Mouse (Mus musculus): Measurements from ENCODE around the gene 5730596B20Rik. TPM values are rescaled to one million over a fixed set of nuclear protein-coding genes. Genes with fewer than 3 reads are reported as not detected.
A peak's percentile ranks its signal among the peaks of the same experiment; 100 is the strongest.

Gene 5730596B20Rik
- polyA plus RNA-seq, 1 experiment from 2014 or later = not detected

DNA sequence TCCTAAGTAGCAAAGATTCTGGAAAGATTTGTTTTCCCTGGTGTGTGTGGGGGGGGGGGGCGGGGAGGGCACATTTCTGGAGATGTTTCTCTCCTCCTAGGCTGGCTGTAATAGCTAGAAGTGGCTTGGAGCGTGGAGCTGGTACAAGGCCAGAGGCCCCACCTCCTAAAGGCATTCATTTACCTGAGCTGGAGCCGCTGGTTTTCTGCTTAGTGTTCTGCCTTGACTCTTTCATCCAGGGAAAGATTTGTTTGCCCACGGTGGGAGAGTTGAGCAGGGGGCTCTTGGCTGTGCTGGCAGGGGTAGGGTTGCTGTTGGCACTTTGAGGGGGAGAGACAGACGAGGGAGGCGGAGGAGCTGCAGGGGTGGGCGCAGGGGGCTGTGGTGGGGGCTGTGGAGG lies 5.4 kb upstream of the 5730596B20Rik start:
- no peaks in the 10 kb centered on the region for H3K9me3 ChIP-seq (replicated peaks; ENCODE audit: control insufficient read depth, low read length, poor library complexity, severe bottlenecking)
- no peak overlapping the region for H3K4me3 ChIP-seq (ENCODE audit: low read depth, low read length)
- H3K4me2 ChIP-seq (ENCODE audit: low read length) = no peak overlapping the region
- 2% methylated on average over 7 of the region's 7 CpGs for WGBS
- H3K36me3 ChIP-seq (ENCODE audit: control insufficient read depth, insufficient read depth, low read length) = no peaks in the 10 kb centered on the region
- H3K4me1 ChIP-seq (ENCODE audit: control insufficient read depth, insufficient read depth, low read length) = peaks cover 5% of the 10 kb centered on the region
- ATAC-seq = no peak
- H3K27me3 ChIP-seq (ENCODE audit: control insufficient read depth, insufficient read depth, low read depth, low read length) = peaks cover 72% of the 10 kb centered on the region
- no peak overlapping the region for H3K27ac ChIP-seq (ENCODE audit: low read length)
- H3K9ac ChIP-seq (ENCODE audit: low read depth, low read length) = no peak overlapping the region

DNA sequence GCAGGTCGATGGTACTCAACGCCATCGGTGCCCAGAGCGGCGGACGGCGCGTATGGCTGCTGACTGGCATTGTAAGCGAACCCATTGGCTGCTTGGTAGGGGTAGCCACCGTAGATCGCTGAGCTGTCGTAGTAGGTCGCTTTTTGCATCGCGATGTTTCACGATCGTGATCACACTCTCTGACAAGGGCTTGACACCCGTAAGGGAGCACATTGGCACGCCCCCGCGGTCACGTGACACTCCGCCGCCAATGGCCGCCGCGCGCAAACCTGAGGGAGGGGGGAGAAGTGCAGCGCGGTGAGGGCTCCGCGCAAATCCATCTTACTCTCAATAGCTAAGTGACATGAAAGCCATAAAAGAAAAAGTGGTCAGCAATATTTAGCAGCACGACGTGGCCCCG lies 4.8 kb upstream of the 5730596B20Rik start:
- Histone ChIP-seq H3K27ac (ENCODE audit: low read length) (no peak overlapping the region), H3K36me3 (ENCODE audit: control insufficient read depth, insufficient read depth, low read length) (no peaks in the 10 kb centered on the region), H3K4me1 (ENCODE audit: control insufficient read depth, insufficient read depth, low read length) (peaks cover 5% of the 10 kb centered on the region), H3K9ac (ENCODE audit: low read depth, low read length) (no peak overlapping the region), H3K4me3 (ENCODE audit: low read depth, low read length) (no peak overlapping the region), H3K4me2 (ENCODE audit: low read length) (0 out of 2 replicates have a peak overlapping the region, but pooled peaks have one; percentile 5), H3K9me3 (replicated peaks; ENCODE audit: control insufficient read depth, low read length, poor library complexity, severe bottlenecking) (no peaks in the 10 kb centered on the region), H3K27me3 (ENCODE audit: control insufficient read depth, insufficient read depth, low read depth, low read length) (peaks cover 72% of the 10 kb centered on the region)
- under 1% methylated on average over 35 of the region's 35 CpGs for WGBS
- ATAC-seq = no peak

DNA sequence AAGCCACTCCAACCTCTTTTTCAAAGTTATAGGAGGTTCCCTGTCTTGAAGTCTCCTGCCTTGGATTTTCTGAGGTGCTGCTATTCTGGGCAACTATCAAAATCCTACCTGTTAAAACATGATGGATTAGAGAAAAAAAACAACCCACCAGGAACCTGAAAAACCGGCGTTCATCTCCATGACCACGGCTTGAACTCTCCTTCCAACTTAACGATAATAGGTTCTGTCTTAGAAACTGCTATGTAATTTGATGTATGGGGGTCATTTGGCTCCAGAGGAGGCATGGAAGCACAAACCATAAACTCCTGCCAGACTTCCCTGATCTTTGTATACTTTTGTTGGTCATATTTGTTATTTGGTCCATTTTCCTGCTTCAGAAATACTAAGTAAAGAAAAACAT lies 3.6 kb upstream of the 5730596B20Rik start:
- Histone ChIP-seq H3K27ac (ENCODE audit: low read length) (no peak overlapping the region), H3K9me3 (replicated peaks; ENCODE audit: control insufficient read depth, low read length, poor library complexity, severe bottlenecking) (no peaks in the 10 kb centered on the region), H3K4me1 (ENCODE audit: control insufficient read depth, insufficient read depth, low read length) (peaks cover 5% of the 10 kb centered on the region), H3K4me3 (ENCODE audit: low read depth, low read length) (no peak overlapping the region), H3K4me2 (ENCODE audit: low read length) (no peak overlapping the region), H3K9ac (ENCODE audit: low read depth, low read length) (no peak overlapping the region), H3K27me3 (ENCODE audit: control insufficient read depth, insufficient read depth, low read depth, low read length) (peaks cover 74% of the 10 kb centered on the region), H3K36me3 (ENCODE audit: control insufficient read depth, insufficient read depth, low read length) (no peaks in the 10 kb centered on the region)
- no peak for ATAC-seq
- WGBS = 5% methylated on average over 4 of the region's 4 CpGs

DNA sequence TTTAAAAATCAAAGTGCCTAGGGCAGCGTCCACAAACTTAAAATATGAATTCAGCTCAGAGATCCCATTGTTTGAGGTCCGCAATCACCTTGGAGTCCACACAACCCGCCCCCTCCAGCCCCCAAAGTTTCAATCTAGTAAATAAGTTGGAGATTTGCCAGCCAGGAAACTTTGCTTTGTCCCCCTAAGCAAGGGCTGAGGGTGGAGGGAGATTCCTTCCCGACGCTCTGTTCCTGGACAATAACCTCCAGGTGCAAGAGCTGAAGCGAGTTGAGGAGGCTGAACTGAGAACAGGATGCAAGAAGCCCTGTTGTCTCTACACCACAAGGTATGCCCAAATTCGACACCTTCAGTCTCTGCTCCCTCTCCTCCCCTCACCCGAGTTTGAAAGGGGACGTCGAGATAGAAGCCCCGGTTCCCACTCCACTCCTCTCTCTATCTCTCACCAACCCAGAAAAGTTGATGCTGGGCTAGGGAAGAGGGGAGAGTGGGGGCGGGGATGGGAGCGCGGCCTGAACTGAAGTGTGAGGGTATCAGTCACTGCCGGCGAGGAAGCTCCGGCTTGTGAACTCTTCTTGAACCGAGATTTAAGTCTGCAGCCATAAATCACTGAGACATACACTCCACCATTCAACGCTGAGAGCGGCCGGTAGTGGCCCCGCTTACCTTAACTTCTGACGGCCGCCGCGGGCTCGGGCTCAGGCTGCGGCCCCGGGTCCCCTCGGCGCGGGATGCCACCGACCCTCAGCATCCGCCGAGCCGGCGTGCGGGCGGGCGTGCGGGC lies 2.1 kb upstream of the 5730596B20Rik start:
- H3K36me3 ChIP-seq (ENCODE audit: control insufficient read depth, insufficient read depth, low read length) = no peaks in the 10 kb centered on the region
- H3K4me3 ChIP-seq (ENCODE audit: low read depth, low read length) = no peak overlapping the region
- under 1% methylated on average over 41 of the region's 41 CpGs for WGBS
- no peaks in the 10 kb centered on the region for H3K9me3 ChIP-seq (replicated peaks; ENCODE audit: control insufficient read depth, low read length, poor library complexity, severe bottlenecking)
- H3K27ac ChIP-seq (ENCODE audit: low read length) = no peak overlapping the region
- H3K4me2 ChIP-seq (ENCODE audit: low read length) = no peak overlapping the region
- no peak overlapping the region for H3K9ac ChIP-seq (ENCODE audit: low read depth, low read length)
- peaks cover 5% of the 10 kb centered on the region for H3K4me1 ChIP-seq (ENCODE audit: control insufficient read depth, insufficient read depth, low read length)
- H3K27me3 ChIP-seq (ENCODE audit: control insufficient read depth, insufficient read depth, low read depth, low read length) = peaks cover 82% of the 10 kb centered on the region
- no peak for ATAC-seq

DNA sequence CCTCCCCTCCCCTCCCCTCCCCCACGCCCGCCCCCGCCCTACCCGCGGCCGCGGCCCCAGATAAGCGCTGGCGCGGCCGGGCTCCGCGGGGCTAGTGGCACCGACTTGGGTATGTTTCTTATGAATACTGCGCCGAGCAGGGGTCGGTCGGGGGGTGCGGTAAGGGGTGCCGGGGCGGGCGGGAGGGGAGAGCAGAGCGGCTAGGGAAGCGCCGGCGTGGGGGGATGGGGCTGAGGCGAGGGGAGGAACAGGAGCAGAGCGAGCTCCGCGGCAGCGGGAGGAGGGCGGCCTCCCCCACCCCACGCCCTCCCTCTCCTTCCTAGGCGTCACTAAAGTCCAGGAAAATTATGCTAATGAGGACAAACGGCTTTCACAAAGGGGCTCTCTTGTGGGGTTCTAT lies 1.4 kb upstream of the 5730596B20Rik start:
- H3K27ac ChIP-seq (ENCODE audit: low read length) = no peak overlapping the region
- H3K36me3 ChIP-seq (ENCODE audit: control insufficient read depth, insufficient read depth, low read length) = no peaks in the 10 kb centered on the region
- WGBS = 3% methylated on average over 19 of the region's 35 CpGs
- no peak overlapping the region for H3K4me3 ChIP-seq (ENCODE audit: low read depth, low read length)
- H3K9ac ChIP-seq (ENCODE audit: low read depth, low read length) = no peak overlapping the region
- peaks cover 5% of the 10 kb centered on the region for H3K4me1 ChIP-seq (ENCODE audit: control insufficient read depth, insufficient read depth, low read length)
- H3K4me2 ChIP-seq (ENCODE audit: low read length) = no peak overlapping the region
- H3K9me3 ChIP-seq (replicated peaks; ENCODE audit: control insufficient read depth, low read length, poor library complexity, severe bottlenecking) = no peaks in the 10 kb centered on the region
- peaks cover 82% of the 10 kb centered on the region for H3K27me3 ChIP-seq (ENCODE audit: control insufficient read depth, insufficient read depth, low read depth, low read length)
- no peak for ATAC-seq

DNA sequence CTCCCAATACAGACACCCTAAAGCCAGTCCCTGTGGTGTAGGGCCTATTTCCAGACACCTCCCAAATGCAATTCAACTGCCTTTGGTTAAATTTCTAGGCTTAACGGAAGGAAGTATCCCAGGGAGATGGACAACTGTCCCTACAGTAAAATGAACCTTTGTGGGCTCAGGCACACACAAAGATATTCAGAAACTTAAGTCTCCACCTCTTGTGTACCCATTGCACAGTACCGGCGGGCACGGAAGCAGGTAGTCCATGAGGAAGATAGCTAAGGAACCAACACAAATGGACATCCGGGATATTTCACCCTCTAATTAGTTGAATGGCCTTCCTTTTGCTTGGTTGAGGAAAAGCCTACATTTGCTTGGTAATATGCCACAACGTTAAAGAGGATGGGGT lies 907 bp upstream of the 5730596B20Rik start:
- Histone ChIP-seq H3K36me3 (ENCODE audit: control insufficient read depth, insufficient read depth, low read length) (no peaks in the 10 kb centered on the region), H3K27me3 (ENCODE audit: control insufficient read depth, insufficient read depth, low read depth, low read length) (peaks cover 82% of the 10 kb centered on the region), H3K9ac (ENCODE audit: low read depth, low read length) (no peak overlapping the region), H3K4me3 (ENCODE audit: low read depth, low read length) (no peak overlapping the region), H3K9me3 (replicated peaks; ENCODE audit: control insufficient read depth, low read length, poor library complexity, severe bottlenecking) (no peaks in the 10 kb centered on the region), H3K4me1 (ENCODE audit: control insufficient read depth, insufficient read depth, low read length) (peaks cover 5% of the 10 kb centered on the region), H3K27ac (ENCODE audit: low read length) (no peak overlapping the region), H3K4me2 (ENCODE audit: low read length) (no peak overlapping the region)
- no peak for ATAC-seq
- under 1% methylated on average over 6 of the region's 6 CpGs for WGBS

DNA sequence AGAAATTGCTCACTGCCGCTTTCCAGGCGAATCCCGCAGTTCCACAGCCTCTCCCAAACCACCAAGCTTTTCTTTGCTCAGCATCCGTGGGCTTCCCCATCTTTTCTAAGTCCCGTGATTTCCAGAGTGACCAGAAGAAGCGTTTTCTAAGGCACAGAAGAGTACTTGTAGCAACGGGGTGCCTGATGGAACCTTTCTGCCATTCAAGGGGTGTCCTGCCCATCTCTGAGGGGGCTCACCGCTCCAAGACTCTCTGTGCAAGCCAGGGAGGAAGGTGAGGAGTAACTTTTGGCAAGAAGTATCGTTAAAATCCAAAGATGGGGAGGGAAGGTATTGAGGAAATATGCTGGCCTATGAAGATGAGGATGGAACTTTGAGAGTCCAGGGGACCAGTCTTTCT lies 508 bp downstream of the 5730596B20Rik start:
- H3K27me3 ChIP-seq (ENCODE audit: control insufficient read depth, insufficient read depth, low read depth, low read length) = peaks cover 82% of the 10 kb centered on the region
- H3K4me2 ChIP-seq (ENCODE audit: low read length) = no peak overlapping the region
- no peak overlapping the region for H3K9ac ChIP-seq (ENCODE audit: low read depth, low read length)
- H3K9me3 ChIP-seq (replicated peaks; ENCODE audit: control insufficient read depth, low read length, poor library complexity, severe bottlenecking) = no peaks in the 10 kb centered on the region
- no peak for ATAC-seq
- H3K4me3 ChIP-seq (ENCODE audit: low read depth, low read length) = no peak overlapping the region
- H3K27ac ChIP-seq (ENCODE audit: low read length) = no peak overlapping the region
- H3K36me3 ChIP-seq (ENCODE audit: control insufficient read depth, insufficient read depth, low read length) = no peaks in the 10 kb centered on the region
- H3K4me1 ChIP-seq (ENCODE audit: control insufficient read depth, insufficient read depth, low read length) = peaks cover 2% of the 10 kb centered on the region; the same call in 1 of the 2 replicates
- WGBS = under 1% methylated on average over 9 of the region's 9 CpGs

DNA sequence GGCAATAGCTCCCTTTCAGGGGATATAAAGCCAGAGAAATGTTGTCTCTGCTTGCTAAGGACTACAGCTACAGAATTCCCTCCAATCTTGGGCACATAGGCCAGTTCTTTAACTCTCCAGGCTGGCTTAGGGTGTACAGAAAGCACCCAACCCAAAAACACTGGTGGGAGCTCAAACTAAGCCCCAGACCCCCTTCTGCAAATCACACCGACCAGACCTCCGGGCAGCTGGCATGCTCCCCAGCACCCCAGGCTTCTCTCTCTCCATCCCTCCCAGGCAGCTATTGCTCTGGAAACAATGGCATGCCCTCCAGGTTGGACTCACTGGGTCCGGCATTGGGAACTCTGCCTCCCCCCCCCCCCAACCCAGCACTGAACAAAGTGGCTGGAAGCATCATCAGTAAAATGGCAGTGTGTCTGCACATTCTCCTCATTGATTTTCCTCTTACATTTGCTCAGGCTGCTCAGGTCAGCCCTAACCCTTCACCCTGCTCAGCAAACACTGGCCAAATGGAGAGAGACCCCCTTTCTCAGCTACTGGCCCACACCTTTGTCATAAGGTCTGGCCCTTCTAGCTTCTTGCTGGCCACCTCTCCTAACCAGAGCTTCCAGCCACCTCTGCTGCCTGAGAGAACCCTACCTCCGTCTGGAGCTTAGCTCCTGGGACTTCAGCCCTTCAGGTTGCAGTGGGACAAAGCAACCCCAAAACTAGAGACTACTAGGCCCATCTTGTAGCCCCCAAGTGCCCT lies 1.8 kb downstream of the 5730596B20Rik start:
- ATAC-seq = no peak
- 6% methylated on average over 4 of the region's 4 CpGs for WGBS
- Histone ChIP-seq H3K27ac (ENCODE audit: low read length) (no peak overlapping the region), H3K4me1 (ENCODE audit: control insufficient read depth, insufficient read depth, low read length) (peaks cover 2% of the 10 kb centered on the region; the same call in 1 of the 2 replicates), H3K4me3 (ENCODE audit: low read depth, low read length) (no peak overlapping the region), H3K9me3 (replicated peaks; ENCODE audit: control insufficient read depth, low read length, poor library complexity, severe bottlenecking) (no peaks in the 10 kb centered on the region), H3K9ac (ENCODE audit: low read depth, low read length) (no peak overlapping the region), H3K36me3 (ENCODE audit: control insufficient read depth, insufficient read depth, low read length) (no peaks in the 10 kb centered on the region), H3K27me3 (ENCODE audit: control insufficient read depth, insufficient read depth, low read depth, low read length) (peaks cover 83% of the 10 kb centered on the region), H3K4me2 (ENCODE audit: low read length) (no peak overlapping the region)

DNA sequence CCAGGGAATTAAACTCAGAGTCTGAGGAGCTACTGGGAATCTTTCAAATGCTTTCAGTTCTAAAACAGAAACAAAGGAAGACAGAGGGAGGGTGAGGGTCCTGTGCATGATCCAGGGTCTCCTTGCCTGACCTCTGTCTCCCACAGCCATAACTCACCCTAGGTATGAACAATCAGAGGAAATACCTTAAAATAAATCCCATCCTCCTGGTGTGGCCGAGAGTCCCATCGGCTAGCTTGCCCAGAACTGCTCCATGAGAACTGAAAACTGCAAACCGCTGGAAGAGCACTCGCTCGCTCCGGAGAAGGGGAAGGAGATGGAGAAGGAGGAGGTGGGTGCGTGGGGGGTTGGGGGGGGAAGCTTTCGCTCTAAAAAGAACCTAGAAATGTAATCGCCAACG lies 2.4 kb downstream of the 5730596B20Rik start:
- H3K36me3 ChIP-seq (ENCODE audit: control insufficient read depth, insufficient read depth, low read length) = no peaks in the 10 kb centered on the region
- peaks cover 2% of the 10 kb centered on the region; the same call in 1 of the 2 replicates for H3K4me1 ChIP-seq (ENCODE audit: control insufficient read depth, insufficient read depth, low read length)
- 0% methylated on average over 10 of the region's 10 CpGs for WGBS
- no peak overlapping the region for H3K4me2 ChIP-seq (ENCODE audit: low read length)
- no peak overlapping the region for H3K27ac ChIP-seq (ENCODE audit: low read length)
- no peaks in the 10 kb centered on the region for H3K9me3 ChIP-seq (replicated peaks; ENCODE audit: control insufficient read depth, low read length, poor library complexity, severe bottlenecking)
- no peak for ATAC-seq
- H3K27me3 ChIP-seq (ENCODE audit: control insufficient read depth, insufficient read depth, low read depth, low read length) = peaks cover 87% of the 10 kb centered on the region
- H3K9ac ChIP-seq (ENCODE audit: low read depth, low read length) = no peak overlapping the region
- no peak overlapping the region for H3K4me3 ChIP-seq (ENCODE audit: low read depth, low read length)
